Mouse (Mus musculus): ENCODE results near the gene Arhgap32. TPM values are rescaled to one million over a fixed set of nuclear protein-coding genes. Genes with fewer than 3 reads are reported as not detected.

The Arhgap32 gene
- polyA plus RNA-seq, 1 experiment, result 1.5 TPM

- H3K4me3 ChIP-seq (ENCODE audit: extremely low read depth, insufficient read depth, insufficient read length), result no peak overlapping the region
- DNase-seq (ENCODE audit: low read depth in 1 of 2, low spot score in 2 of 2), result peak in 1 of 2 experiments; percentile 21
Measured at GRCm38 (mm10) chr9:32146257-32146996, 30.5 kb downstream of the Arhgap32 start.

DNA sequence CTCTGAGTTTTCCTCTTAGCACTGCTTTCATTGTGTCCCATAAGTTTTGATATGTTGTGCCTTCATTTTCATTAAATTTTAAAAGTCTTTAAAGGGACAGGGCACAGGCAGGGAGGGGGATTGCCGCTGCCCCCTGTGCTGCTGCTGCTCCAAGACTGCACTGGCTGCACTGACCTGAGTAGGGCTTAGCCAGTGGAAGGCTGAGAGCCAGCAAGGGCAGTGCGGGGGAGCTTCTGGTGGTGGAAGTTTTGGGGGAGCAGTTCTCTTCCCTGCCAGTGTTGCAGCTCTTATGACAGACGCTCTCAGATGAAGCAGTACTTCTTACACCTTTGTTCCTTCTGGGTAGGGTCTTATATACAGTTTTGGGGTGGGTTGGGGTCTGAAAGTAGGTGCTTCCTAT is 33.3 kb downstream of the Arhgap32 start:
- TF ChIP-seq POLR2A (IDR thresholded peaks at IDR 0.05; ENCODE audit: low read depth, low read length) (no peak), CTCF (IDR thresholded peaks at IDR 0.05; ENCODE audit: extremely low read depth, insufficient read depth, insufficient read length, insufficient replicate concordance) (no peak)
- 78% methylated on average over 3 of the region's 3 CpGs for WGBS
- no peak overlapping the region for H3K4me3 ChIP-seq (ENCODE audit: extremely low read depth, insufficient read depth, insufficient read length)
- DNase-seq (ENCODE audit: low read depth in 1 of 2, low spot score in 2 of 2), result no peak
- no peaks in the 10 kb centered on the region for H3K36me3 ChIP-seq (ENCODE audit: control insufficient read depth, insufficient read depth, low read length)
- peak overlapping the region; percentile 35 for H3K27ac ChIP-seq (ENCODE audit: insufficient read depth, low read length)
- peaks cover 7% of the 10 kb centered on the region; the same call in 1 of the 2 replicates for H3K4me1 ChIP-seq (ENCODE audit: control insufficient read depth, insufficient read depth, insufficient read length)
- no peaks in the 10 kb centered on the region for H3K27me3 ChIP-seq (ENCODE audit: control insufficient read depth, insufficient read depth, low read length)

More at GRCm38 (mm10) chr9:32146257-32146996, 30.5 kb downstream of the Arhgap32 start:
- Histone ChIP-seq H3K36me3 (ENCODE audit: control insufficient read depth, insufficient read depth, low read length) (no peaks in the 10 kb centered on the region), H3K27me3 (ENCODE audit: control insufficient read depth, insufficient read depth, low read length) (no peaks in the 10 kb centered on the region), H3K4me1 (ENCODE audit: control insufficient read depth, insufficient read depth, insufficient read length) (peaks cover 7% of the 10 kb centered on the region; the same call in 1 of the 2 replicates), H3K27ac (ENCODE audit: insufficient read depth, low read length) (peak overlapping the region; percentile 28)
- WGBS, result 47% methylated on average over 12 of the region's 12 CpGs
- no peak for TF ChIP-seq POLR2A (IDR thresholded peaks at IDR 0.05; ENCODE audit: low read depth, low read length)
- TF ChIP-seq CTCF (IDR thresholded peaks at IDR 0.05; ENCODE audit: extremely low read depth, insufficient read depth, insufficient read length, insufficient replicate concordance), result no peak

- Histone ChIP-seq H3K27ac (ENCODE audit: insufficient read depth, low read length) (0 out of 2 replicates have a peak overlapping the region, but pooled peaks have one; percentile 35), H3K27me3 (ENCODE audit: control insufficient read depth, insufficient read depth, low read length) (no peaks in the 10 kb centered on the region), H3K36me3 (ENCODE audit: control insufficient read depth, insufficient read depth, low read length) (no peaks in the 10 kb centered on the region), H3K4me3 (ENCODE audit: extremely low read depth, insufficient read depth, insufficient read length) (peak overlapping the region; percentile 30; the same call in 1 of the 2 replicates), H3K4me1 (ENCODE audit: control insufficient read depth, insufficient read depth, insufficient read length) (peaks cover 7% of the 10 kb centered on the region; the same call in 1 of the 2 replicates)
- no peak for TF ChIP-seq POLR2A (IDR thresholded peaks at IDR 0.05; ENCODE audit: low read depth, low read length)
- 34% methylated on average over 11 of the region's 11 CpGs for WGBS
- no peak for DNase-seq (ENCODE audit: low read depth in 1 of 2, low spot score in 2 of 2)
Measured at GRCm38 (mm10) chr9:32149836-32150642, 34.1 kb downstream of the Arhgap32 start.

- 81% methylated on average over 3 of the region's 3 CpGs for WGBS
Measured at GRCm38 (mm10) chr9:32154727-32155371, 38.9 kb downstream of the Arhgap32 start.

DNA sequence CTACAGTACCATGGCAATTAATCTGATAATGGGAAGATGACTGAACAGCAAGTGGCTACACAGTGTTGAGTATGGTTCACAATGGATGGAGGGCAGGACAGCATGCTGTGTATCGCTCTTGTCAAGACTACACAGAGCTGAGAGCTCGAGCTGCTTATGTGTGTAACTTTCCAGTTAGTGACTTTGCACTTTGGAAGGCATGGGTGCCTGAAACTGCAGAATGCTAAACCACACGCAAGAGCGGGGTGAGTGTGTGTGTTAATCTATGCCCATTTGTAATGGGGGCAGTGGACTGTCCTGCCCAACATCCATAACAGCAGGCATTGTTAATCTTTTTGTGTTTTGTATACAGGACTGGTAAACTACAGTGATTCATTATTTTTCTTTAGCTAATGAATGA is 40.8 kb downstream of the Arhgap32 start:
- WGBS, result 85% methylated on average over 4 of the region's 4 CpGs
- H3K27me3 ChIP-seq (ENCODE audit: control insufficient read depth, insufficient read depth, low read length), result no peaks in the 10 kb centered on the region
- DNase-seq (ENCODE audit: low read depth in 1 of 2, low spot score in 2 of 2), result no peak
- H3K4me1 ChIP-seq (ENCODE audit: control insufficient read depth, insufficient read depth, insufficient read length), result no peaks in the 10 kb centered on the region
- H3K4me3 ChIP-seq (ENCODE audit: extremely low read depth, insufficient read depth, insufficient read length), result no peak overlapping the region
- no peaks in the 10 kb centered on the region for H3K36me3 ChIP-seq (ENCODE audit: control insufficient read depth, insufficient read depth, low read length)
- no peak overlapping the region for H3K27ac ChIP-seq (ENCODE audit: insufficient read depth, low read length)
- TF ChIP-seq CTCF (IDR thresholded peaks at IDR 0.05; ENCODE audit: extremely low read depth, insufficient read depth, insufficient read length, insufficient replicate concordance) (no peak), POLR2A (IDR thresholded peaks at IDR 0.05; ENCODE audit: low read depth, low read length) (no peak)

More at GRCm38 (mm10) chr9:32154727-32155371, 38.9 kb downstream of the Arhgap32 start:
- no peak overlapping the region for H3K4me3 ChIP-seq (ENCODE audit: extremely low read depth, insufficient read depth, insufficient read length)
- H3K27me3 ChIP-seq (ENCODE audit: control insufficient read depth, insufficient read depth, low read length), result no peaks in the 10 kb centered on the region
- H3K27ac ChIP-seq (ENCODE audit: insufficient read depth, low read length), result no peak overlapping the region
- H3K36me3 ChIP-seq (ENCODE audit: control insufficient read depth, insufficient read depth, low read length), result no peaks in the 10 kb centered on the region
- H3K4me1 ChIP-seq (ENCODE audit: control insufficient read depth, insufficient read depth, insufficient read length), result 0 out of 2 replicates have a peak, but pooled peaks cover 3% of the 10 kb centered on the region
- no peak for DNase-seq (ENCODE audit: low read depth in 1 of 2, low spot score in 2 of 2)
- TF ChIP-seq POLR2A (IDR thresholded peaks at IDR 0.05; ENCODE audit: low read depth, low read length) (no peak), CTCF (IDR thresholded peaks at IDR 0.05; ENCODE audit: extremely low read depth, insufficient read depth, insufficient read length, insufficient replicate concordance) (no peak)

- Histone ChIP-seq H3K27me3 (ENCODE audit: control insufficient read depth, insufficient read depth, low read length) (no peaks in the 10 kb centered on the region), H3K36me3 (ENCODE audit: control insufficient read depth, insufficient read depth, low read length) (no peaks in the 10 kb centered on the region), H3K4me1 (ENCODE audit: control insufficient read depth, insufficient read depth, insufficient read length) (no peaks in the 10 kb centered on the region), H3K4me3 (ENCODE audit: extremely low read depth, insufficient read depth, insufficient read length) (no peak overlapping the region), H3K27ac (ENCODE audit: insufficient read depth, low read length) (no peak overlapping the region)
- WGBS, result 76% methylated on average over 3 of the region's 3 CpGs
- TF ChIP-seq POLR2A (IDR thresholded peaks at IDR 0.05; ENCODE audit: low read depth, low read length) (no peak), CTCF (IDR thresholded peaks at IDR 0.05; ENCODE audit: extremely low read depth, insufficient read depth, insufficient read length, insufficient replicate concordance) (no peak)
- DNase-seq (ENCODE audit: low read depth in 1 of 2, low spot score in 2 of 2), result no peak
Measured at GRCm38 (mm10) chr9:32157201-32157600, 41.3 kb downstream of the Arhgap32 start.
